Mouse (Mus musculus) gastrocnemius, adult 2 months (tissue): ENCODE data around the gene Hbq1a. TPM values are rescaled to one million over a fixed set of nuclear protein-coding genes. Genes with fewer than 3 reads are reported as not detected.
A peak's percentile ranks its signal among the peaks of the same experiment; 100 is the strongest.

Experiments
- DNase-seq: peaks from one replicate; pipeline ENCODE4 v3.0.0; 2022
- H3K27ac ChIP-seq: fragments of 200-600 bp; 2 replicates; pipeline ENCODE4 v1.8.1; 2022; ENCODE audit warnings: mild to moderate bottlenecking
- H3K4me3 ChIP-seq: fragments of 200-600 bp; 2 replicates; pipeline ENCODE4 v1.8.1; 2022; ENCODE audit warnings: mild to moderate bottlenecking, moderate library complexity
- CTCF ChIP-seq: fragments of 200-600 bp; IDR thresholded peaks from 2 replicates; pipeline ENCODE4 v1.8.1; 2022; ENCODE audit warnings: antibody characterized with exemption, mild to moderate bottlenecking, moderate library complexity
- intact Hi-C: fragments of 180-260 bp; cut with DNase I; formaldehyde crosslinking; loops from one replicate; pipeline ENCODE4 v1.15.1; 2025
- total RNA-seq, 2 experiments: library from RNA; stranded (reverse); gene quantifications; 2 replicates each; pipeline ENCODE4 v1.2.3; 2021

Gene Hbq1a
- total RNA-seq, 2 experiments from 2014 or later = not detected

DNA sequence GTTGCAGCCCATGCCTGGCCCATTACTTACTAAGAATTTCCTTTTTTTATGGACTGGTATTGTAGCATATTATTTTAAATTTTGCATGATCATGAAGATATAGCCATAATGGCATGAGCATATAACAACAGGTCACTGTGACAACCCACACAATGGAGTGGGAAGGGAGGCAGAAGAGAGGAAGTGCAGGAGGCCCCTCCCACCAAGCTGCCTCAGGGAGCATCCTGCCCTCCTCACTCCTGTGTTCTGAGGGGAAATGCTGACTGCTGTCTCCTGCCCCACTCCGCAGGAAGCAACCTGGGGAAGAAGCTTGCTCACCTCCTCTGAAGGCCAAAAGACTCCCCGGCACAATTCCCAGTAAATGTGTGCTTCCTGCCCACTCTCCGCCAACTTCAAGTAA lies 10.1 kb downstream of the Hbq1a start:
- no peak for DNase-seq
- intact Hi-C loops = no loop called here
- no peak for TF ChIP-seq CTCF
- Histone ChIP-seq H3K27ac (no peak overlapping the region), H3K4me3 (no peak overlapping the region)

DNA sequence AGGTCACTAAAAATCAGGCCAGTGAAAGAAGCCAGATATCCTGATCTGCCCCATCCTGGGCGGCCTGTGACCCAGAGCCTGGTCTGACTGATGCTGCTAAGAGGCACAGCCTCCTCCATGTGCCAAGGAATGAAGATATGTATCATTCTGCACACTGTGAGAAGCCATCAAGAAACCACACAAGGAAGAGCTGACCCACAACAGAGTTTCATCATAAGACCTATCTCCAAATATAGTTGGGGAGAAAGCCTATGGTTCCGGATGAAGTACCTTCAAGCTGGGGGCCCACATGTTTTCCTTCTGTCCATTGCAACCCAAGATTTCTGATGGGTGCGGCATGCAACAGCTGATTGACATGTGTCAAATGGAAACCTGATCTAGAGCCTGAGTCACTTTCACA lies 16.1 kb downstream of the Hbq1a start:
- intact Hi-C loops = no loop called here
- no peak overlapping the region for H3K4me3 ChIP-seq
- H3K27ac ChIP-seq = no peak overlapping the region
- no peak for DNase-seq
- no peak for TF ChIP-seq CTCF

DNA sequence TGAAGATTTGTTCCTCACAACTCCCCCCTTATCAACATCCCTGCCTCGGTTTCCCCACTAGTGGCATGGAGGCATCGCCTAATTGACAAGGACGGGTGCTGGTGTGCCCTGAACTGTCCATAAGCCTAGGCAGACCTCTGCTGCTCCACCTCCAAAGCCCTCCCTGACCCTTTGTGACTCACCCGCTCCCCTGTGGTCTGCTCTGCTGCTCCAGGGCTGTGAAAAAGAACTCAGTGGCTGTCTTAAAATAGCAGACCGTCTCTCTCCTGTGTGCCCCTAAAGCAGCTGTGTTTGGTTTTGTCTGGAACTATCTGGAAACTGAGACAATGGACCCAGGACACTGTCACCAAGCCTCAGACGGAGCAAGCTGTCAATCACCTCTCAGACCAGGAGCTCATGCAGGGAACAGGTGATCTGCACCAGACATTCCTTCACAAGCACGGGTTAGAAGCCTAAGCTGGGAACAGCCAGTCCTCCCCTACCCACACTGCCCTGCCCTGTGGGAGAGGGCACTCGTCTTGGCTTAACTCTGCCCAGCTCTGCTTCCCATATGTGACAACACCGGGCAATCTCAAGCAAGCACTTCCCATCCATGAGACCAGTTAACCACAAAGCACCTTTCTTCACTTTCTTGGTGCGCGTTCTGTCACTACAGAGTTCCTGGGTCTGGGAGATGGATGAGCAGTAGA lies 20.8 kb downstream of the Hbq1a start:
- DNase-seq = no peak
- Histone ChIP-seq H3K27ac (no peak overlapping the region), H3K4me3 (no peak overlapping the region)
- intact Hi-C loops = loop anchor here (5.0 to 10.0 kb wide), 3 partner anchors 33 to 138 kb away; partner anchors contain the start of gene Hbq1b
- no peak for TF ChIP-seq CTCF

DNA sequence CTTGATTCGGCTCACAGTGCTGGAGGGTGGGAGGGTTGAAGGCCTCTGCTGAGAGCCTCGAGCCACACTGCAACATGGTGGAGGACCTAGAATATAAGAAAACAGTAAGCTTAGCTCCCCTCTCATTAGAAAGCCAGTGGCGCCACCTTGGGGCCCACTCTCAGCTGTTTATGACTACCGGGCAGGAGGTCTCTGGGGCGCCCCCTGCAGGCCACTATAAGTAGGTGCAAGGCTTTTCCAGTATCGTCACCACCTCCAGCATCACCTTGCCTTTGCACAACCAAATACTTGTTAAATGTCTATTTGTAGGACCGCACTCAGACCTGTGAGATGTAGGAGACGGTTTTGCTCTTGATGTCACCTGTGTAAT lies 21.3 kb downstream of the Hbq1a start:
- DNase-seq = peak; percentile 80
- peak; percentile 95 for TF ChIP-seq CTCF
- intact Hi-C loops = loop anchor here (5.0 to 10.0 kb wide), 3 partner anchors 34 to 139 kb away; partner anchors contain the start of gene Hbq1b
- H3K27ac ChIP-seq = no peak overlapping the region
- H3K4me3 ChIP-seq = no peak overlapping the region

DNA sequence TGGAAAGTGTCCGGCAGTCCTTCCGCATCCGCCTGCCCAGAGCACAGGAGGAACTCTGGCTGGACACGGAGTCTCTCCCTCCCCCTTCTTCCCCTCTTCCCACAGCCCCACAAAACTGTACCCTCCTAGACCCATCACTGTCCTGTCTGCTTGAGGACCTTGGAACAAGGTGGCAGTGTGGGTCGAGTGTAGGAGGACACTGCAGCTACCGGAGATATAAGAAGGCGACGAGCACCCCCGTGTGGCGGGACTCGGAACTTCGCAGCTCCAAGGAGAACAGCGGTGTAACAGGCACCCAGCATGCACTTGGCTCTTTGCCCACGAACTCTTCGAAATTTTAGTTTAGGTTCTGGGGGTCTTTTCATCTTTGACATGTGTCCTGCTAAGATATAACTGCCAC lies 24.7 kb downstream of the Hbq1a start:
- TF ChIP-seq CTCF = peak; percentile 97
- Histone ChIP-seq H3K27ac (no peak overlapping the region), H3K4me3 (peak overlapping the region; percentile 61)
- DNase-seq = peak; percentile 89
- intact Hi-C loops = loop anchor here (5.0 to 10.0 kb wide), 3 partner anchors 37 to 142 kb away; partner anchors contain the start of gene Hbq1b

DNA sequence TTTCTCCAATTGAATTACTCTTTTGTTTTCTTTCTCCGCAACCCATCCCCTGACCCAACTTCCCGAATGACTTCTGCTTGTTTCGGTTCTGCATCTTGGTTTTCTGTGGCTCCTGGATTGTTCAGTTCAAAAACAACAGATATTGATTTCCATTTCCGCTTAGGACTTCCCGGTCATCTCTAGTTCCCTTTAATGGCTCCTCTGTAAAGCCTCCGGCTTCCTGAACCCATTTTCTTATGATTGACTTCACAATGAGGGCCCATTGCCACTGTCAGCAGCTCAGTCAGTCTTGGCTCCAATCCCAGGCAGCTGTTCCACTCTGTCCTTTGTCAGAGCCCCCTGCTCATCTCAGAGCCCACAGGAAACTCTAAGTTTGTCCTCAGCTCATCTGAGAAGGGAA lies 31.2 kb downstream of the Hbq1a start:
- no peak for DNase-seq
- H3K27ac ChIP-seq = peak overlapping the region; percentile 16; the same call in 1 of the 2 replicates
- intact Hi-C loops = no loop called here
- TF ChIP-seq CTCF = no peak
- no peak overlapping the region for H3K4me3 ChIP-seq

DNA sequence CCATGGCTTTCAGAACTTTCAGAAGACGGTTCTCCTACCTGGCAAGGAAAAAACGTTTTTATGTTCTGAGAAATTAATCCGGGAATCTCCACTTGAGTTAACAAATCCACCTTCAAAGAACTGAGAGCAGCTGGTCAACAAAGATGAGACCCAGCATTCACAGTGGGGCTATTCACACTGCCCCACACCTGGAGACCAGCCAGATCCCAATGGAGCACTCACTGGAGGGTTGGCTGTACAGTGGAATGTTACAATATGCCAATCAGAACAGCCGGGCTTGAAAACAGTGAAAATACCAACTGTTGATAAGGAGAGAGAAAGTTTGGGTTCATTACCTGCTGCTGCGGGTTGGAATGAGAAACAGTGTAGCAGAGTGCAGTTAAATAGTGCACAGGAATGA lies 32.0 kb downstream of the Hbq1a start:
- no peak for DNase-seq
- no peak overlapping the region for H3K4me3 ChIP-seq
- no peak for TF ChIP-seq CTCF
- H3K27ac ChIP-seq = no peak overlapping the region
- intact Hi-C loops = no loop called here

DNA sequence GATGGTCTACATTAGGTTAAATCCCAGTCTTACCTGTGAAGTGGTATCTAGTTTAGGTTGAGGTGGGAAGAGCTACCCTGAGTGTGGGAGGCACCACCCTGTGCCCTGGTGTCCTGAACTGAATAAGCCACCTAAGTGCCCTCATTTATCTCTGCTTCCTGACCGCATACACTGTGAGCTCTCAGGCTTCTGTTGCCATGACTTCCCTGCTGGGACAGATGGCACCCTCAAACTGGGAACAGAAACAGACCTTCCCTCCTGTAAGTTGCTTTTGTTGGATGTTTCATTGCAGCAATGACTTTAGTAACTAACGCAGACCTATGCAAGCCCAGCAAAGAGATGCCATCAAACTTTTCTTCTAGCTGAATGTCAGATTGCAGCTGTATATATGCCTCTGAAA lies 33.4 kb downstream of the Hbq1a start:
- DNase-seq = no peak
- H3K4me3 ChIP-seq = no peak overlapping the region
- intact Hi-C loops = no loop called here
- TF ChIP-seq CTCF = no peak
- H3K27ac ChIP-seq = no peak overlapping the region

DNA sequence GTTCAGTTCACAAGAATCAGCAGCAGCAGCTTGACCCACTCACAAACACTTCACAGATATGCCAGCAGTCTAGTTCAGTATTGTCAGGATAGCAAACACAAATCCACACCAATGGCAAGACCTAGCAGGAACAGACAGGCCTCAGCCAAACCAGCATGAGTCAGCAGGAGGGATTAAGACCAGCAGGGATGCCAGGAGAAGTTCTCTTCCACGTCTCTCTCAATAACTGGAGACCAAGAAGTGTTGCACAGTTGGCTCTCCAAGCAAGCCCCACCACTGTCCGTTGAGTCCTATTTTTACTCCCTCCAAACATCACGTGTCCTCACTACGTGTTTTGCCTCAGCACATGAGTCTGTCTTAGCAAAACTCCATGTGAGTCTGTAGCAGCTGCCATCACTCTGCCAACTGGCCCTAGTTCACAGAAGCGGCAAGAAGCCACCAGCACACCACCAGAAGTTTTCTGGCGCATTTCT lies 36.6 kb downstream of the Hbq1a start:
- intact Hi-C loops = no loop called here
- Histone ChIP-seq H3K27ac (peak overlapping the region; percentile 54), H3K4me3 (no peak overlapping the region)
- TF ChIP-seq CTCF = no peak
- DNase-seq = no peak

DNA sequence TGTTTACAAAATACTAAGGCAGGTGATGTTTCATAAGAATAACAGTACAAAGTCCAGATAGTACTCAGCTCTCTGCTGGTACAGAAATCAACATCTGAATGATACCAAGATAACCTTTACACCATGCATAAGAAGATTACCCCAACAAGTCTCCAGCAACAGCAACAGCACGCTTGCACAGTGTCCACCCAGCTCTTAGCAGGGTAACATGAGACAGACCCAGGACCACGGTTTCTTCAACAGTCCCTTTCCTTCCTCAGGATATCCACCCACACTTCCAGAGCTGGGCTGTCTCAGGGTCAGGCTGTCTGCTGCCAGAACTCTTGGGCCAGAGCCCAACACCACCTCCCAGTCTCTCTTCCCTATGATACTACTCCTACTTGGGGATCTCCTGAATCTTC lies 39.3 kb downstream of the Hbq1a start:
- no peak overlapping the region for H3K27ac ChIP-seq
- no peak overlapping the region for H3K4me3 ChIP-seq
- intact Hi-C loops = no loop called here
- DNase-seq = peak; percentile 58
- no peak for TF ChIP-seq CTCF

DNA sequence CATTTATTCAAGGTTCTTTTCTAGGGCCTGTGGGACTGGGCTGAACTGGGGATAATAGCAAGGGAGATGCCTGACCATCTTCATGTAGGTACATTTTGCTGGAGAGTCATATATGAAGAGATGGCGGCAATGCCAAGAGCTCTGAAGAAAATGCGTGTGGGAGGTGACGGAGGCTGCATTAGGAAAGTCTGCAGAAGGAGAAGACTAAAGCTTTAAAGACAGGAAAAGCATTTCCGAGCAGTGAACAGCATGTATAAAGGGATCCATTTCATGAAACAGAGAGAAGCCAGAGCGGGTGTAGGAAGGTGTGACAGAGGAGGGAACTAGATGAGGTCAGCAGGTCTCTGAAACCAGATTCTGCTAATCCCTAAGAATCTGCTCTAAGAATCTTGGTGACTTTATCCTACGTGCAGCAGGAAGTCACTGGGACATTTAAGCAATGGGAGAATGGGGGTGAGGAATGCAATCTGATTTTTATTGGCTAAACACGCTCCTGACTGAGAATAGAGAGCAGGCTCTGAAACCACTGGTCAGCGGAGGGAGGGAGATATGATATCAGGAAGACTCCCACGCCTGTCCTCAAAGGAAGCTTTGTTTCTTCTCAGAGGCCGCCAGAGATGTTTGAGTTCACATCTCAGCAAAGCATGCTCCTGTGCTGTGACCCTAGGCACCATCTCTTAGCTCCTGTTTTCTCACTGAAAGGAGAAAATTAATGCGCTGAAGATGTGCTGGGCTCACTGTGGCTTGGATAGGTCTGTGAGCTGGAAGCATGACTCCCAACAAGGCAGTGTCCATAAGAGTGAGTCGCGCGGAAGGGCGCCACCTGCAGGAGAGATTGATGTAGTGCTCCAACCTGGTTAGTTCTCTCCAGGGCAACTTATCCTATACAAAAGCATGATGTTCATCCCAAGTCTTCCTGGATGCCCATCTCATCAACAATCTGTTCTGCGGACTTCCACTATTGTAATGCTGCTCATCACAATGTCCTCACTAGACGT lies 40.9 kb downstream of the Hbq1a start:
- Histone ChIP-seq H3K27ac (peak overlapping the region; percentile 28; the same call in 1 of the 2 replicates), H3K4me3 (no peak overlapping the region; the same call in 1 of the 2 replicates)
- DNase-seq = peak; percentile 59
- intact Hi-C loops = loop anchor here (5.0 kb wide), 2 partner anchors 107 to 247 kb away; no protein-coding TSS in a partner anchor
- TF ChIP-seq CTCF = peak; percentile 81

DNA sequence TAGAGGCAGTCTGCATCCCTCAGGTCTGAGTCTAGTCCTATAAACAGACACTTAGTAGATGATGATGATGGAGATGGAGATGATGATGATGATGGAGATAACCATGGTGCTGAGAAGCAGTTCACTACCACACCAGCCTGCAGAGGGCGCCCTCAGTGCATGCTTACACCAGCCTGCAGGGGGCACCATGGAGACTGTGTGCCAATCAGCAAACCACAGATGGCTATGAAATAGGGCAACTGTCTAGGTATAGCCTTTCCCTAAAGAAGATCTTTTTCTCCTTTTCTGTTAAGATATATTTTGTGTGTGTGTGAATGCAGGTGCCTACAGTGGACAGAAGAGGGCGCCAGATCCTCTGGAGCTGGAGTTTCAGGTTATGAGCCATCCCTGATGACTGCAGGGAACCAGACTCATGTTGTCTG lies 42.9 kb downstream of the Hbq1a start:
- peak; percentile 63 for DNase-seq
- intact Hi-C loops = loop anchor here (5.0 kb wide), 2 partner anchors 105 to 245 kb away; no protein-coding TSS in a partner anchor
- no peak overlapping the region for H3K4me3 ChIP-seq
- TF ChIP-seq CTCF = peak; percentile 87
- H3K27ac ChIP-seq = no peak overlapping the region
